Mouse (Mus musculus) liver, postnatal 0 days (tissue): ENCODE results near the gene Slc6a2.

Source experiments
- CTCF ChIP-seq: sonication (generic); IDR thresholded peaks from 2 replicates; pipeline ENCODE4 v1.5.1; 2016; ENCODE audit warnings: antibody characterized with exemption, low read depth
- EP300 ChIP-seq: IDR thresholded peaks from 2 replicates; pipeline ENCODE4 v1.6.1; 2016; ENCODE audit warnings: antibody characterized with exemption, low read depth, mild to moderate bottlenecking

- peak; percentile 95 for TF ChIP-seq CTCF
- no peak for TF ChIP-seq EP300
Observed at GRCm38 (mm10) chr8:93011439-93011838, 51.6 kb downstream of the Slc6a2 start.
